Mouse (Mus musculus) monocyte, adult 5-6 weeks (primary cell): ENCODE measurements around the gene Hfm1. TPM values are rescaled to one million over a fixed set of nuclear protein-coding genes. Genes with fewer than 3 reads are reported as not detected.

ENCODE experiments used
- ATAC-seq: fragments of 153-309, 156-312 bp; replicated peaks from 2 replicates; pipeline ENCODE4 v1.8.0; 2017; ENCODE audit warnings: mild to moderate bottlenecking; ENCODE audit not compliant: low TSS enrichment, insufficient number of reproducible peaks, severe bottlenecking, poor library complexity, low FRiP score
- total RNA-seq: library from RNA; stranded (forward); fragments of 200-1000, 200-491, 200-594 nt; gene quantifications from 3 replicates; pipeline ENCODE4 v1.2.3, GENCODE M21; 2017

Hfm1 gene
- total RNA-seq, result 0.19 TPM in 1 of 3 replicates, not detected in the others

DNA sequence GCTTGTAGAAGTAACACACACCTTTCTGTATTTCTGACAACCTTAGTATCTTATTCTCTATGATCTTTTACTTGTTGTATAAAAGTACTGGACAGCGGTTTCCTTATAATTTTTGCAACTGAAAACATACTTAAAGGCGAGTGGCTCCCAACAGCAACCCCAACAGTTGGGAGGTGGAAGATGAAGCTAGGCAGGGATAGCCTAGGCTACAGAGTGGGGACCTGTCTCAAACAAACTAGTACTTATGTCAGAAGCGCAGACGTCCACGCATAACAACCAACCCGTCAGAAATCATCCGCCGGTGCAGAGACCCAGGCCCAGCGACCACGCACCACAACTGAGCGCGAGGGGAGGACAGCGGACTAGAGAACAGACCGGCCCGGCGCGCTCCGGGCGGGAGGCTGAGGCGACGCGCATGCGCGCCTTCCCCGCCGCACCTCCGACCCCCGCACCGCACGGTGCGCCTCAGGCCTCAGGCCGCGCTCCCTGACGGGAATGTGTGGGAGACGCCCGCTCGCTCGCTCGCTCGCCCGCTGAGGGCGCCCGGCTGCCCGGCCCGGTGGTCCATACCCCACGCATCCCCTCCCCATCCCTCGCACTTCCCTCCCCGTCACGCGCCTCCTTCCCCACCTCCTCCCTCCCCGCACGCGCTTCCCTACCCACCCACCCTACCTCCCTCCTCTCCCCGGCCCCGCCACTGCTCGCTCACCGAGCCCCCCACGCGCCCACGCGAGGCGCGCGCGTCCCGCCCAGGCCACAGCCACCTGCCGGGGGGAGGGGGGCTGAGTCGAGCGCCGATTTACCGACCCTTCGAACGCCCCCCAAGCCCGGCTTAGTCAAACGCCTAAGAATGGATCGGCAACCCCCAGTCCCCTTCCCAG is at the start of gene Hfm1:
Hfm1 (minus strand) TSS at position 834 of the 881 bp plus-strand sequence.
- ATAC-seq, result no peak

DNA sequence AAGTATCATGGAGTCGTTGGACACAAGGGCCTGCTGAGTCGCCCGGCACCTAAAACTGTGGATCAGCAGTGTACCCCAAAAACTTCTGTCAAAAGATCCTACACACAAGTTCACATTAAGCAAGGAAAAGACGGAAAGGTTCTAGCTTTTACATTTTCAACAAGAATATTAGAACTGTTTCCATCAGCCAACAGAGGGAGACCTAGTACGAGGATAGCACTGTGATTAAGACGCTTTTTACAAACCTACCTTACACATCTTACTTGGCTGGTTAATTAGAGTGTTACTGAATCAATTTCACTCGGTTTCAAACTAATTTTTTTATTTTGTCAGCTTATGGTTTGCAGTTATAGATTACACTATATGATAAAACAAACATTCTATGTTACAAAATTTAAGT is 47.8 kb upstream of the Hfm1 start:
- ATAC-seq, result no peak

DNA sequence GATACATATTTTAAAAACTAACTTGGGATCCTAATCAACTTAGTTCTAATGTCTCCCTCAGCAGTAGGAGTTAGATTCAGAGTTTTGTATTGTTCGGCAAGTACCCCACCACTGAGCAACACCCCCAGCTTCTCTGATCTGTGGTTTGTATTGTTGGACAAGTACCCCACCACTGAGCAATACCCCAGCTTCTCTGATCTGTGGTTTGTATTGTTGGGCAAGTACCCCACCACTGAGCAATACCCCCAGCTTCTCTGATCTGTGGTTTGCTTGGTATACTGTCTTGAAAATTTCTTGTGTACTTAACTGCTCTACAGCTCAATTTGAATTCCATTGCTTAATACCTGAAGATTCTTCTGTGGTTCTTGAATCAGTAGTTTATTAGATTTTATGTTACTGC is 41.5 kb upstream of the Hfm1 start:
- no peak for ATAC-seq

DNA sequence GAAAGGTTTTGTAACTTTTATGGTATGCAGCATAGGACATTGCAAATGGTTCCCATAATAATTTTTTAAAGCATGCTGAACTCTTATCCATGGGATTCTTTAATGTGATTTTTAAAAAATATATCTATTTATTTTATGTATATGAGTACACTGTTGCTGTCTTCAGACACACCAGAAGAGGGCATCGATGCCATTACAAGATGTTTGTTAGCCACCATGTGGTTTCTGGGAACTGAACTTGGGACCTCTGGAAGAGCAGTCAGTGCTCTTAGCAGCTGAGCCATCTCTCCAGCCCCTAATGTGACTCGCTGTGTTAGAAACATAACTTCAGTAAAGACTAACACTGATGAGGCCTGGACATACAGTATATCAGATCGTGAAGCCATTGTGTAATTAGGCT is 40.3 kb upstream of the Hfm1 start:
- no peak for ATAC-seq

DNA sequence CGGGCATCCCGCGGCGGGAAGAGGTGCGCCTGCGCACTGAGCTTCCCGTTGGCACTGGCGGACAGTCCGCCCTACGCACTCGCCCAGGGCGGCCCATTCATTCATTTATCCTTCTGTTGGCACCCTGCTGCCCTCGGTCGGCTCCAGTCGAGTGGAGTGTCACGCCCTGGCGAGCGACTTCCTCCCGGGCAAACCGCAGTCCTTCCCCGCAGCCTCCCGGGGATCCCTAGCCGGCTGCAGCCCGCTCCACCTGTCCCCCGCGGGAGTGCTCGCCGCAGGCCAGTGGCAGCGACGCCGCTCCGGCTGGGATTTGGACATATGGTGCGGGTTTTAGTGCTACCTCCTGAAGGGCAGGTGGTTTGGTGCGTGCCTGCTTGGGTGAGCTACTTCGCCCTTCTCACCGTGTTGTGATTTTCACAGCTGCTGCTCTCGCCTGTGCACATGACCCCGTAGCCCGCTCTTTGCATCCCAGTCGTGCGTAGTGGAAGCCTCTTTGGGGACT is 38.4 kb upstream of the Hfm1 start:
- peak; percentile 69 for ATAC-seq

DNA sequence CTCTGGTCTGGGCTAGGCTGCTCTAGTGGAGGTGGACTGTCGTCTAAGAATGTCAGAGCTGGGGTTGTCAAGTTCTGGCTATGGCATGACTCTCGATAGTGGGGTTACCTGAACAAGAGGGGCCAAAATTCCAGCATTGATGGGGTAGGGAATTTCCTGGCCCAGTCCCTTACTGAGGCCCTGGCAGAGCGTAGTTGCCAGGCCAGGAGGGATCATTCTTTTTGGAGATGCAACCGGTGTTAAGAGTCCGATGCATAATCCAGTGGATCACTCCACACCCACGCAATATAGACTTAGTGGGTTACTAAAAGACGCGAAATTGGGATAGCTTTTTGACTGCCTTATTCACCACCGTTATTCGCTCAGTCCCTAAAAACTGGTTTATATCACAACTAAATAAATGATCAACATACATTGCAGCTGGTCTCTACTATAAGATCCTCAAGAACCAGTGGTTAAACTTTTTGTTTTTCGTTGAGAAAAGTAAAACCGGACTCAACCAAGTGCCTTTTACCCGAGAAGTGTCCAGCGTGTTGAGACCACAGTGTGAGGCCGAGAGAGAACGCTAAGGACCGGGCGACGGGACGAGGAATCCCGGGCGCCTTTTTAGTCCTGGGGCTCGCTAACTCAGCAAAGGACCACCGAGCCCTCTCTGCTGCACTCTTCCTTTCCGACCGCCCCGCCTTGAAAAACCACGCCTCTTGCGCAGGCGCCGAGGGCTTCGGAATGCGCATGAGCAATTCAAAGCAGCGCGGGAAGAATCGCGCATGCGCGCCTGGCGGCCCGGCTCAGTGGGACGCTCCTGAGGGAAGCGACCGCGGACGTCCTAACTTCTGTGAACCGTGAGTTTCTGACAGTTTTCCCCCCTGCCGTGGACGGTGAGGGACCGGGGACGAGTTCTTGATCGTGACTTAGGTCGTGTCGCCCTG is 37.7 kb upstream of the Hfm1 start, which contains the start of gene Cdc7:
Cdc7 (plus strand) TSS at position 739 of the 929 bp plus-strand sequence.
- peak; percentile 67 for ATAC-seq

DNA sequence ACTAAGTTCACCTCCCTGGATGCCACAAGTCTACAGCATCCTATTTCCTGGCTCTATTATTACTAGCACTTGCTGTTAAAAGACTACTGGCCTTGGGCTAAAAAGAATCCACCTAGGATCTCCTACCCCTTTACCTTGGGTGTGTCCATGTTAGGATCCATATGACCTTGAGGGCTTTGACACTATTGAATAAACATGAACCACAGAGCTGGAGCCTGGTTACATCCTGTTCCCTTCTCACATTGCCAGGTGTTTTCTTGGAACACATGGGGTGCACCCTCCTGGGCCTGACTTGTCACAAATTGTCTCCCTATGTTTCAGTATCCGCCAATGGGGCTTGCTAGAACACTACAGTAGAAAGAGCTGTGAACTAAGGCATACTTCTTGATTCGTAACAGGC is 34.3 kb upstream of the Hfm1 start:
- ATAC-seq, result no peak

DNA sequence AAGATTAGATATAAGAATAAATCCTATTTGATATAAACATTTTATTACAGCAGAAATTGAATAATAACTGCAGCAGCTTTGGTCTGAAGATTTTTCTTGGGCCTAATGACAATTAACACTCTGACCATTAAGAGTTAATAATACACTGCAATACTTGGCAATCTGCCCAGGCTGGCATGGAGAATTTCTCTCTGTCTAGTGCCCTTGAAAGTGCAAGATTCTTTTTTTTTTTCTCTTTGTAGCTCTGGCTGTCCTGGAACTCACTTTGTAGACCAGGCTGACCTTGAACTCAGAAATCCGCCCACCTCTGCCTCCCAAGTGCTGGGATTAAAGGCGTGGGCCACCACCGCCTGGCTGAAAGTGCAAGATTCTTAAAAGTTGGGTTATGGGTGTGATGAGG is 32.9 kb upstream of the Hfm1 start:
- no peak for ATAC-seq

DNA sequence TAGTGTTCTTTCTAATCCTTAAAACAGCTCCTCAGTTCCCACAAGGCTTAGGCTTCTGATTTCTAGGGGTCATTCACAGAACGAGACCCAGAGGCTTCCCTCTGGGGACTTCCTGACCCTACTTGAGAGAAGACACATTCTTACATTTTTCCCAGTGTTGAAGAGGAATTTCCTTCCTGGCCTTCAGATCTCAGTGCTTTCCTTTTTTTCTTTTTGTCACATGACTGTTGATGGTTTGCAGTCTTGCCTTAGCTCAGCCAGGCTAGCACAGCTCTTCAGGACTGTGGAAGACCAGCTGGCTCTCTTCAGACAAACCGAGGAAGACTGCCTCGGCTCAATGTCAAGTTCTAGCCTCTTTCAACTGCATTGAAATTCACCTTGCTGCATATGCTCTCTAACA is 30.3 kb upstream of the Hfm1 start:
- no peak for ATAC-seq

DNA sequence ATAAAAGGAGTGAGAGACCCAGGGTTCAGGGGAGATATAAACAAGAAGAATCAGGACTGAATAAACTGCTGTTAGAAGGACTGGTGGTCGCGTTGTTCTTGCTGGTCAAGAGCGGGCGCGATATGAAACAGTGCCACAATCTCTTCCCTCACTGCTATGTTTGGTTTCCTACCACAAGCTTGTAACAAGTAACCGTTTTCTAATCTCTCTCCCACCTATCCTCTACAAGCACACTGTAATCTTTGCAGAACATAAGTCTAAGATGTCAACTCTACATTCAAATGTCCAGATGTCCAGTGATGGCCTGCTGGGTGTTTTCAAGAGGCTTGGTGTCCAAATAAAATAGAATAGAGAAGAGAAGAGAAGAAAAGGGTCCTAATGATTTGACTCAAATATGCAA is 22.6 kb upstream of the Hfm1 start:
- ATAC-seq, result no peak

DNA sequence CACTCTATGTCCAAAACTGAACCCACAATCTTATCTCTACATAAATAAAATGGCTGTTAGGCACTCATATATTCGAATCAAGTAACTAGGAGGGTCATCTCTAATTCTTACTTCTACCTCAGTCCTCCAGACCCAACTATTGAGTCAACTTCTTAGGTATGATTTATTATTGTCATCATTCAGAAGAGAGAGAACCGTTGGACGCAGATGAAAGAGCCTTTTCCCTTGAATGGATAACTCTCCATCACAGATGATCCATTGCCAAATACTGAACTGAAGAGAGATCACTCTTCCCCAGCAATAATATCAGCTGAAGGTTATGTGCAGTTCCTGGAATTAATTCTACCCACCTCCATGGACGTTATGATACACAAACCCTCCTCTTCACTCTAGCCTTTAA is 20.2 kb upstream of the Hfm1 start:
- no peak for ATAC-seq

DNA sequence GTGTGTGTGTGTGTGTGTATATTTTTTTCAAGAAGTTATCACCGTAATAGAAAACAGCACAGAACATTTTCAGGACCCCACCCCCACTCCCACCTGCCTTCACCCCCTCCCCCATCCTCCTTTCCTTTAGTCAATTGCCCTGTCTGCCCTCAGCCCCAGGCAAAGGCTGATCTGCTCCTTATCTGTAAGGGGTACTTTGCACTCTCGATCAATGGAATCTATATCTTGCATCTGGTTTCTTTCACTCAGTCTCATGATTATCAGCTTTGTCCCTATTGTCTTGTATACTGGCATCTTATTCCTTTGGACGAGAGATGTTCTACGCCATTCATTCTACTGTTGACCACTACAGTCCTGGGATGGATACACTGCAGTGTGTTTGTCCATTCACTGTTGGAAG is 1.9 kb upstream of the Hfm1 start:
- no peak for ATAC-seq

DNA sequence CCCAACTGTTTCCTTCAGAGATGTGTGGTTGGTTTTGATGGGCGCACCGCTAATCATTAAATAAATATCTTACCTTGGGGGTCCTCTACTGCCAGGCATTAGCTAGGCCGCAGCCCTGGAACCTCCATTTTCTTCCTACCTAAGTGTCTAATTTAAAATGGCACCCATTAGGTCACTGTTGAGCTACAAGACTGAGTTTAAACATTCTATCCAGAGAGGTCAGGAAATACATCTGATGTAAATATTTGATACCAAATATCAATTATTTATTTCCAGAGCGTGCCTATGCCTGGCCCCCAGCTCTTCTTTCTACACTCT is 207 bp upstream of the Hfm1 start:
- no peak for ATAC-seq

DNA sequence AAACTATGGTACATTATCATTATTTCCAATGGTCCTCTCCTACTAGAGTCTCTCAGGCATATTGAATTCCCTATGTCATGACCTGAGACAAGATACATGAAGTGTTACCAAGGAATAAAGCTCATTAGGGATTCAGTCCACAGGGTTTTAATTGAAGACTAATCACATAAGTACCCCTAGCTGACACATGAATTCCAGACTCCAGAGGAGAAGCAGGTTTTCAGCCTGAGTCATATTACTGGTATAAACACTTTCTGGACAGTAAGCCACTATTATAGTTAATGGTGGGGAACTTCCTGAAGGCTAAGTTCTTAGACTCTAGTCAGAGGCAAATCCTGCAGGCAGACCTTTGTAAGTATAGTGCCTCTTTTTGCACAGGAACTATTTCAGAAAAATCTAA is 6.8 kb downstream of the Hfm1 start:
- ATAC-seq, result no peak

DNA sequence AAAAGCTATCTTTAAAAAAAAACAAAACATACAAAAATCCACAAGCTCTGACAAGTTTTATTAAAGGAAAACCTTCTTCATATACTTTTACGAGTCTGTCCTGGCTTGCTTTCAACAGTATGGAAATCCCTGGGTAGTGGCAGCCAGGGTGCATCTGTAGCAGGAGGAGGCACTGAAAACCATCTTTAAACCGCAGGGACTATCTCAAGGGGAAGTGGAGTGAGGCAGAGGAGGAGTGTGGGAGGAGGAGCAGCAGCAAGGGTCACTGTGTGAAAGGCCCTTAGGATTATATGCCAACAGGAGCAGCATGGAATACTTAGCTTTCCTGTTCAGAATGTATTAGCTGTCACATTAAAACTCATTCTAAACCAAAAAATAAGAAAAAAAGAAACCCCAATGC is 29.2 kb downstream of the Hfm1 start:
- ATAC-seq, result no peak

DNA sequence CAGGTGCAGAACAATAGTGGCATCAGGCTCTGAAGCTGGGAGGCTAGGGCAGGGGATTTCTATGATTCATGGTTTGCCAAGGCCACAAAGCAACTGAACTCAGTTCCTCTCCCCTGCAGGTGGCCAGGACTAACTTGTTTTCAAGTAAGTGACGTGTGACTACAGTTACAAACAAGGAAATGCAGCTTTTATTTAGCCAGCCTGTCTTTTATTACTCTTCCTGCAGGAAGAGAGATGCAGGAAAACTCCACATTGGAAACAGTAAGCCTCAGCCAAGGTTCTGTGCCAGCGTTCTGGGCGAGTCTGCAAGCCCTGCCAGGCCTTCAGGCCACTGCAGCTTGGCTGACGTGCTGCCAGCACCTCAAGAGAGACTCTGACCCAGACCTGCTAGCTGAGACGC is 34.3 kb downstream of the Hfm1 start:
- no peak for ATAC-seq

DNA sequence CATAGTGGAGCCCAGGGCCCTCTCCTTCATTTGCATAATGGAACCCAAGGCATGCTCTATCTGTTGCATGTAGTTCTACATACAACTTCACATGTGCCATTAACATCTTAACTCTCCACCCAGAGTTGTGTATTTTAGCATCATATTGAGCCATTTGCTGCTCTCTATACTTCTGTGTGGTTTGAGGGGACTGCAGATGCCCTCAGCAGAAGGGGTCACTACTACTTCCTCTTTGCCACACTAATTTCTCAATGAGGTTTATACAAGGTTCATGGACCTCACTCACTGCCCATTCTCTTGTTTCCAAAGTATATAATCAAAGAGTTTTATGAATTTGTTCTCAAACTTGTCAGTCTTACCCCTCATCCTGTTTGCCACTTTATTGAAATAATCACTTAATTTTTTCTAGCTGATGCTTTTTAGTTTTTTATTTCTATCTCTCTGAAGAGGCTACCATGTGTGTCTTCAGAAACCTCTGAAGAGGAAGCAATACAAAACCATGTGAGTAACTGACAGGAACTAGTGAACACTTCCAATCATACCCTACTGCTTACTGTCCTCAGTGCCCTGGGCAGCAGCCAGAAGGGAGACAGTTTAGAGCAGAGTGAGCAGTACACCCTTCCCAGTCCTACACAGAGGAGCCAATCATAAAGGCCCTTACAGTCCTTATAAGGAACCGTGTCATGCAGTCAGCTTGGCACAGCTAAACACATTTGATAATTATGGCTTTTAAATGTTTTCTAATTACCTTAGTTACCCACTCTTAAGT is 38.6 kb downstream of the Hfm1 start:
- ATAC-seq, result peak; percentile 43; the same call in 1 of the 2 replicates

DNA sequence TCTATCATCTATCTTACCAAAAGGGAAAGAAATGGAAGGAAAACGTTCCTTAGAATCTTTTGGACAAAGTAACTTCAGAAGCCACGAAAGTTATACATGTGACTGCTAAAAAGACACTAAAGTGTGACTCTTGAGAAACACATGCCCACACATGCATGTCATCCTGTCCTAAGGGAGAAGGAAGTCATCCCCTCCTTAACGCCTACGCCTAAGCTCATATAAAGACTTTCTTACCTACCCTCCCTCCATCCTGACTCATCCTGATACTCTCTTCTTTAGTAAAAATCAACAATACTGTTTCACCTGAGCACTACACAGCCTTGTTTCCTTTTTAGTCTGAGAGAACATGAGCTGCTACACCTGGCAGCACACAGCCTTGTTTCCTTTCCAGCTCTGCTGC is 40.6 kb downstream of the Hfm1 start:
- no peak for ATAC-seq

DNA sequence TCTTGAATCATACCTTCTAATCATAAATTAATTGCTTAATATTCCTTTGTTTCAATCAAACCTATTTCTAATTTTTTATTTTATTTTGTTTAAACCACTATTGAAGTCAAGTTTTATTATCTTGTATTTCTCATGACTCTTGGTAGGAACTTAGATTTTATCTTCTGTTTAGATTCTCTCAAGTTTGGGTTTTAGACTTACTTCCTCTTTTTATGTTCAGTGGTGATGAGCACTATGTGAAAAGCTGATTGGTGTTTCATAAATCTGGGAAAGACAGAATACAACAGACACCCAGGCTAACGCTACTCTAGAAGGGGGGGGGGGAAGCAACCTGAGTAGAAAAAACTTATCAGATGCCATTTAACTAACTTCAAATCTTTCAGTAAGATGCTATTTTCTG is 49.7 kb downstream of the Hfm1 start:
- ATAC-seq, result no peak
